In genomic region chr14:62323457-62323856, GRCm38 (mm10) we compare ENCODE assay signal across 20 mouse cellular contexts. TPM values are rescaled to one million over a fixed set of nuclear protein-coding genes. Genes with fewer than 3 reads are reported as not detected.
"Had no signal": no experiment of that assay in that cellular context is flagged by ENCODE, and none has a peak within 500 bp of the region (broad histone marks: within the 10 kb centered on the region; RNA-seq: fewer than 3 reads in every experiment).

No protein-coding gene starts in this region.

- DNase-seq: kidney, adult 18-20 months; kidney, postnatal 25 days; layer of hippocampus, adult 9-11 months; liver, postnatal 0 days; lung, postnatal 14 days; midbrain, embryonic 14.5 days; right cerebral cortex, adult 18-20 months; right cerebral cortex, postnatal 14 days; right cerebral cortex, postnatal 4 days; thymus, postnatal 25 days had no signal

- H3K9ac ChIP-seq: liver, embryonic 14.5 days; liver, postnatal 0 days; lung, embryonic 15.5 days; neural tube, embryonic 12.5 days; neural tube, embryonic 15.5 days had no signal

- H3K27ac ChIP-seq: kidney, postnatal 0 days; layer of hippocampus, adult 2 months; liver, embryonic 14.5 days; lung, embryonic 15.5 days; neural tube, embryonic 12.5 days; neural tube, embryonic 15.5 days had no signal

- H3K4me2 ChIP-seq: liver, embryonic 11.5 days; lung, embryonic 15.5 days; midbrain, embryonic 11.5 days; neural tube, embryonic 12.5 days; neural tube, embryonic 15.5 days had no signal

- ATAC-seq: inflammation-experienced regulatory T-cells, adult 6 months; intestine, embryonic 16.5 days; liver, postnatal 0 days had no signal

- H3K36me3 ChIP-seq: lung, embryonic 15.5 days; neural tube, embryonic 12.5 days; neural tube, embryonic 15.5 days had no signal

- H3K9me3 ChIP-seq: lung, embryonic 15.5 days; neural tube, embryonic 12.5 days; neural tube, embryonic 15.5 days had no signal

- H3K27me3 ChIP-seq: lung, embryonic 15.5 days; neural tube, embryonic 12.5 days; neural tube, embryonic 15.5 days had no signal

- H3K4me3 ChIP-seq: layer of hippocampus, adult 2 months; lung, embryonic 15.5 days; neural tube, embryonic 12.5 days; neural tube, embryonic 15.5 days had no signal

- H3K4me1 ChIP-seq: neural tube, embryonic 12.5 days; neural tube, embryonic 15.5 days had no signal

RNA-seq across cellular contexts. Expression of gene Dleu7, which starts 30.6 kb away (rescaled TPM):
- polyA plus RNA-seq: inflammation-experienced regulatory T-cells, adult 6 months had no signal
